Mouse (Mus musculus) left cerebral cortex, postnatal 36 days (tissue): ENCODE measurements at regions not wholly inside any gene's neighbourhood (a gene's known extent, or its start where the extent isn't known, plus 50 kb on each side); places are given as distances from the start of the nearest gene placed in this dataset.

Experiments used
- DNase-seq, 2 experiments: peaks; one replicate each; pipeline ENCODE4 v3.0.0; 2021 to 2022; ENCODE audit warnings: low spot score in 2 of 2, mixed read lengths in 1 of 2
- intact Hi-C: fragments of 180-260 bp; cut with DNase I; formaldehyde crosslinking; loops from one replicate; pipeline ENCODE4 v1.15.1; 2025

- no peak for DNase-seq
- intact Hi-C loops: no loop called here
These were observed 642.8 kb downstream of the Slc22a22 start for GRCm38 (mm10) chr15:56834621-56835020.

- intact Hi-C loops: no loop called here
- DNase-seq: no peak
These were observed 644.8 kb downstream of the Slc22a22 start for GRCm38 (mm10) chr15:56832666-56833065.

- intact Hi-C loops: no loop called here
- DNase-seq: no peak
These were observed 656.3 kb downstream of the Slc22a22 start for GRCm38 (mm10) chr15:56820977-56821579.

GRCm38 (mm10) chr15:56820256-56820976 lies 657.0 kb downstream of the Slc22a22 start:
- DNase-seq: no peak
- intact Hi-C loops: no loop called here

- intact Hi-C loops: no loop called here
- DNase-seq: no peak
These were observed 659.2 kb downstream of the Slc22a22 start for GRCm38 (mm10) chr15:56818158-56818690.

GRCm38 (mm10) chr15:56817204-56818157 lies 659.9 kb downstream of the Slc22a22 start:
- intact Hi-C loops: no loop called here
- DNase-seq: no peak

GRCm38 (mm10) chr15:56813876-56814275 lies 663.5 kb downstream of the Slc22a22 start:
- no peak for DNase-seq
- intact Hi-C loops: no loop called here

- intact Hi-C loops: no loop called here
- DNase-seq: no peak
These were observed 667.3 kb downstream of the Slc22a22 start for GRCm38 (mm10) chr15:56810151-56810550.

GRCm38 (mm10) chr15:56807611-56808010 lies 669.8 kb downstream of the Slc22a22 start:
- DNase-seq: no peak
- intact Hi-C loops: no loop called here

- intact Hi-C loops: no loop called here
- DNase-seq: no peak
These were observed 675.5 kb downstream of the Slc22a22 start for GRCm38 (mm10) chr15:56801933-56802332.

GRCm38 (mm10) chr15:56775431-56775830 lies 702.0 kb downstream of the Slc22a22 start:
- no peak for DNase-seq
- intact Hi-C loops: no loop called here

GRCm38 (mm10) chr15:56774648-56775393 lies 702.6 kb downstream of the Slc22a22 start:
- intact Hi-C loops: no loop called here
- DNase-seq: no peak

- DNase-seq: no peak
- intact Hi-C loops: no loop called here
These were observed 711.1 kb downstream of the Slc22a22 start for GRCm38 (mm10) chr15:56766356-56766755.

GRCm38 (mm10) chr15:56764957-56765482 lies 712.4 kb downstream of the Slc22a22 start:
- intact Hi-C loops: no loop called here
- DNase-seq: no peak

- intact Hi-C loops: no loop called here
- no peak for DNase-seq
These were observed 713.4 kb downstream of the Slc22a22 start for GRCm38 (mm10) chr15:56764019-56764418.

GRCm38 (mm10) chr15:56746698-56747097 lies 730.7 kb downstream of the Slc22a22 start:
- DNase-seq: no peak
- intact Hi-C loops: loop anchor here (5.0 kb wide), 1 partner anchor 679 kb away; no protein-coding TSS in a partner anchor

GRCm38 (mm10) chr15:56744915-56745314 lies 732.5 kb downstream of the Slc22a22 start:
- intact Hi-C loops: loop anchor here (2.0 to 5.0 kb wide), 3 partner anchors 48 to 678 kb away; no protein-coding TSS in a partner anchor
- DNase-seq: no peak
